Mouse (Mus musculus) 3T3-L1 (cell line): ENCODE results near the gene Tmem161a.
A peak's percentile ranks its signal among the peaks of the same experiment; 100 is the strongest.

Experiments used
- DNase-seq: peaks from one replicate; pipeline ENCODE4 v3.0.0-alpha.2; 2015; ENCODE audit warnings: low read depth, low spot score

Tmem161a gene

DNA sequence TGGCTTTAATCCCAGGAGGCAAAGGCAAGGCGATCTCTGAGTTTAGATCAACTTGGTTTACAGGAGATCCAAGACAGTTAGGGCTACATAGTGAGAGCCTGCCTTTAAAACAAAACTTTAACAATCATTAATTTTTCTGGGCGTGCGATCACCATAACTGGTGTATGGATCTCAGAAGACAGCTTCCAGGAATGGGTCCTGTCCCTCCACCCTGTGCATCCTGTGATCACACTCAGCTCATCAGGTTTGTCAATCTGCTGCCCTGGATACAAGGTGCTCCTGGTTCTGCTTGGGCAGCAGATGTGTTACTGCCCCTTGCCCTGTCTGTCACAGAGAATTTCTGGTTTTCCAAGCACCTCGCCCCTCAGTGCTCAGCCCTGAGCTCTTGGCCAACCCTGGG is 12.9 kb upstream of the Tmem161a start:
- DNase-seq: no peak

DNA sequence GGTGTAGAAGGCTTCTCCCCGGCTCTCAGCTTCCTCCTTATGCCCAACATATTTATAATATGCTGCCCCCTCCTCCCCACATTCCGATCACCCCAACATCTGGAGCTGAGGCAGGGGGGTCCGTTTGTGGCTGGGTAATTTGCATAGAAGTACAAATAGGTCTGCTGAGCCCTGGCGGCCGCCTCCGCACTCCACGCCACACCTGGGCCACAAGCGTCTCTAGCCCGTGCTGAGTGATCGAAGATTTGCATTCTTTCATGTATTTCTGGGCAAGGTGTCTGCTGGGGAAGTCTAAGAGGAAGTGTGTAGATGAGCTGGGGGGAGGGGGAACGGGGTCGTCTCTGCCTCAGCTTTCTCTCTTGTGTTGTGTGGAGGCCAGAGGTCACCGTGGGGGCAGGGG is 12.1 kb upstream of the Tmem161a start:
- DNase-seq: no peak

DNA sequence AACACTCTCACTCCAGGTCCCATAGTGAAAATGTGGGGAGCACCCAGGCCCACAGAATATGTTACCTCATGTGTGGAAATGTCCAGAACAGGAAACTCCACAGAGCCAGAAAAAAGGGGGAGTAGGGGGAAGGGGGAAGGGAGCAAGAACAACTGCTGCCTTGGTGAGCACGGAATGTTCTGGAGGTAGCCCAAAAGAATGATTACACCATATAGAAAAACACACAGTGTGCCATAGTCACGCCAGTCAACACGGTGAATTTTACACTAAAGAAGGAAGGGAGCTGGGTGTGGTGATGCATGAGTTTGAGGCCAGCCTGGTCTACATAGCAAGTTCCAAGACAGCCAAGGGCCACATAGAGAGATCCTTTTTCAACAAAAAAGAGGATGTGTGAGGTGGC is 8.8 kb upstream of the Tmem161a start:
- DNase-seq: no peak

DNA sequence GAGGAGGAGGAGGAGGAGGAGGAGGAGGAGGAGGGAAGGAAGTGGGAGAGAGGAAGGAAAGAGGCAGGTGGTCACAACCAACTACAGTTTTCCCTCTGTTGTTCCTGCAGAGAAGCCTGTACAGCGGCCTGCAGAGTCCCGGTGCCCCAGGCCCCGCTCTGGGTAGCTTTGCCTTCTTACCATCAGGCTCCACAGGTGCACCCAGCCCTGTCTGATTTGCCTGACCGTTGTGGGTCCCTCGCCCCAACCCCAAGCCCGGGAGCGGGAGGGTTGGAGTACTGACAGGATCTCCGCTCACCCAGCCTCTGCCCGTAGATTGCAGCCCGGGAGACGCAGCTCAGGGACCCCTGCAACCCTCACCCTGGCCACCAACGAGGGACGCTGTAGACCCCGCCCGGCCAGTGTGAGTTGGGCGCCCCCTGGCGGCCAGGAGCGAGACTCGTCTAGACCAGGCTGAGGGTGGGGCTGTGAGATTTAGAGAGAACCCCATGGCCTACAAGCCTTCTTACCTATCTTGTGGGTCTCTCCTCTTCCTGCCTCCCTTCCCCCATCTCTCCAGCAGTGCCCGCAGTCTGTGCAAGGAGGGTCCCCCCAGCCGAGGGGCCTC is 5.5 kb upstream of the Tmem161a start:
- DNase-seq: peak; percentile 68

DNA sequence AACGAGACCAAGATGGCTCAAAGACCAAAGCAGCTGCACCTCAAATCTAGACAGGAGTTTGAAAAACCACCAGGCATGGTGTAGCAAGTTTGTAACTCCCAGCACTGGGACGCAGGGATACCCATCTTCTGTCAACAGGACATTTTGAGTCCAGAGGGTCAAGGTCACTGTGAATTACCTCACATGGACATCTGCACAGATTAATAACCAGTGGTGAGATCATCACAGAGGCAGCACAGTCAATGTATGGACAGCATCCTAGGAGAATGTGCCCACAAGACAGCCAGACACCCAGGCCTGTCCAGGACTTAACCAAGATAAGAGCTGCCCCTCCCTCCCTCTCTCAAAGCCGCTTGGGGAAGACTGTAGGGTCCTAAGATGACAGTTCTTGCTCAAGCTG is 2.0 kb upstream of the Tmem161a start:
- DNase-seq: no peak

DNA sequence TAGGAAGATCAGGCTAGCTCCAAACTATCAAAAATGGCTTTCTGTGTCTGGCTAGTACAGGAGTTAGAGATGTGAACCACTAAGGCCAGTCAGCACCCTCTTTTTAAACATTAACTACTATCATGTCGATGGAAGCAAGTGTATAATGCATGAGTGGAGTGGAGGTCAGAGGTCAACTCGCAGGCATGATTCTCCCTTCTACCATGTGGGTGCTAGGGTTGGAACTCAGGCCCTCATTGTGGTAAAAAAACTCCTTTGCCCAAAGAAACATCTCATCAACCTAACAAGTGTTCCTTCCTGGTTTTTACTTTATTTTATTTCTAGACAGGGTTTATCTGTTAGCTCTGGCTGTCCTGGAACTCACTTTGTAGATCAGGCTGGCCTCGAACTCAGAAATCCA is 1.4 kb upstream of the Tmem161a start:
- DNase-seq: no peak

DNA sequence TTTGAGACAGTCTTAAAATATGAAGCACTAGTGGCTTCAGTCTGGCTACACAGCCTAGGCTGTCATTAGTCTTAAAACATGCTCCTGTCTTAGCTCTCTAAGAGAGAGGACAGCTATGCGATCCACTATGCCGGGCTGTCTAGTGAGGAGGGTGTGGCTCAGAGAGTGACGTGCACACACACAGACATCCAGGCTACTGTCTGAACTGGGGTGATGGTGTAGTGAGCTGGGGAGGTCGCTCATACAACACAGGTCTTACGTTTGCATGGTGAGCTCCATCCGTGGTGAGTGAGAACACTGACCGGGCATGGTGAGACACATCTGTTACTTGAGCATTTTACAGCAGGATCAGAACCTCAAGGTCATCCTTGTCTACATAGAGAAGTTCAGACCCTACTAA is 916 bp upstream of the Tmem161a start:
- DNase-seq: no peak

DNA sequence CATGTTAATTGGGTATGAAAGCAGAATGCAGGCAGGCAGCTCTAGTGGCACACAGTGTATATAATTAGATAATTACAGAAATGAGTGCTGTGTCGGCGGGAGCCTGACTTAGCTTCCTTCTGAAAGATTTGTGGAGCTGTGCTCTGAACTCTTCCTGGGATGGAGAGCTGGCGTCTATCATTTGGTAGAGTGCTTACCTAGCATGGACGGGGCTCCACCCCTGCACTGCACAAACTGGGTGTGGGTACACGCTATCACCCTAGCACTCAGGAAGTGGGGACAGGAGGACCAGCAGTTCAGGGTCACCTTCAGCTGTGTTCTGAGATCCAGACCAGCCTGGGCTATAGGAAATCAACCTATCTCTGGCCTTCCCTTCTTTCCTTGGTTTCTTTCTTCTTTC is 1.2 kb downstream of the Tmem161a start:
- DNase-seq: no peak

DNA sequence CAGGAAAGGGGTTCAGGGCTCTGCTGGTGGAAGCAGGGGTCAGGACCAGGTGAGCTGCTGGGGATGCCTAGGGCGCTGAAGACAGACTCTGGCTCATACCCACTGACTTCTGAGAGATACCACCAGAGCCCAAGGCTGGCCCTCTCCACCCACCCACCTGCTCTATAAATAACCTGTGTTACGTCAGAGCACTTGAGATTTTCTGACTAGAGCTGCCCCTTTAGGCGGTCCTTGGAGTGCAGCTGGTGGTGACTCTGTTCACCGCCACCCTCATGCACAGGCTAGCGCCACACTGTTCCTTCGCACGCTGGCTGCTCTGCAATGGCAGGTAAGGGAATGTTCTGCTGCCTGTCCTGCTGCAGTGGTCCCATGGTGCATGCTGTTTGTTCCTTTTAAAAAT is 1.9 kb downstream of the Tmem161a start:
- DNase-seq: no peak

DNA sequence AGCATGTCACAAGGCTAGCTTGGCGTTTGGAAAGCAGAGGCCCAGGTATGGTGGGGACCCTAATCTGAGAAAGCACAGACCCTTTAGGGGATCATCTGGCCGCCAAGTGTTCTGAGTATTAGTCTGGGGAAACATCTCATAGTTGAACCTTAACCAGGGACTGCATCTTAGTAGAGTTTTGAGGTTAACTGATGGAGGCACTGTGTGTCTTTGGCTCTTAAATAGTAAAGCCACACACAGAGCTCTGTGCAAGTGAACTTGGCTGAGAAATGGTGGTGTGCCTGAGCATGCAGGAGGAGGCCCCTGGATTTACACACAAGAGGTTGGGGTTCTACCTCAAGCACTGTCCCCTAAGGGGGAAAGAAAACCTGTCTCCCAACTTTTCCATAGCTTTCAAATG is 6.1 kb downstream of the Tmem161a start:
- DNase-seq: no peak

DNA sequence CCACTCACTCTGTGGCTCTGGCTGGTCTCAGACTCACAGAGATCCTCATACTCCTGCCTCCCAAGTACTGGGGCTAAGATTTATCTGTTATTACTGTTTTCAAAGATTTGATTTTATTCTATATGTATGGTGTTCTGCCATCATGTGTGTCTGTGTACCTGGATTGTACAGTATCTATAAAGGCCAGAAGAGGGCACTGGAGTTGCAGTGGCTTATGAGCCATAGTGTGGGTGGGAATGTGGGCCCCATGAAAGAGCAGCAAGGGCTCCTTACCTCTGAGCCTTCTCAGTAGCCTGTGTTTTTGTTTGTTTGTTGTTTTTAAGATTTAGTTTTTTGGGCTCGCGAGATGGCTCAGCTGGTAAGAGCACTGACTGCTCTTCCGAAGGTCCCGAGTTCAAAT is 6.9 kb downstream of the Tmem161a start:
- peak; percentile 61 for DNase-seq

DNA sequence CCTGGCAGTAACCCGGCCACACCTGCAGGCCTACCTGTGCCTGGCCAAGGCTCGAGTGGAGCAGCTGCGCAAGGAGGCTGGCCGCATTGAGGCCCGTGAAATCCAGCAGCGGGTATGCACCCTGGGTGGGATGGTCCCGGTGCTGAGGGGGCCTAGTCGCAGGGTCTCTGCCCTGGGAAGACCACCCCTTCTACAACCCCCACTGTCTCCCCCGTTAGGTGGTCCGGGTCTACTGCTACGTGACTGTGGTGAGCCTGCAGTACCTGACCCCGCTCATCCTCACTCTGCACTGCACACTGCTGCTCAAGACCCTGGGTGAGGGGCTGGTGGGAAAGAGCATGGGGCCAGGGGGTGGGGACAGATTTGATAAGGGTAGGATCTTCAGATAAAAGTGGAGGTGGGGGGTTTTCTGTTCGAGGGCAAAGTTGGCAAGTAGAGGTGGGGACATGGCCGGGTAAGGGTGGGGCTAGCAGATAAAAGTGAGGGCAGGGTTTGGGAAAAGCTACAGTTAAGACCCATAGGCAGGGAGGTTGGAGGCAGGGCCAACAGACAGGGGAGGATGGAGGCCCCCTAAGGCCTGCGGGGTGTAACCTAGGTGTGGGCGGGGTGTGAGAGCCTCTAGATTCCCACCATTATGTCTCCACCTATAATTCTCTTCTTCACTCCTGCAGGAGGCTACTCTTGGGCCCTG is 9.2 kb downstream of the Tmem161a start:
- DNase-seq: no peak

DNA sequence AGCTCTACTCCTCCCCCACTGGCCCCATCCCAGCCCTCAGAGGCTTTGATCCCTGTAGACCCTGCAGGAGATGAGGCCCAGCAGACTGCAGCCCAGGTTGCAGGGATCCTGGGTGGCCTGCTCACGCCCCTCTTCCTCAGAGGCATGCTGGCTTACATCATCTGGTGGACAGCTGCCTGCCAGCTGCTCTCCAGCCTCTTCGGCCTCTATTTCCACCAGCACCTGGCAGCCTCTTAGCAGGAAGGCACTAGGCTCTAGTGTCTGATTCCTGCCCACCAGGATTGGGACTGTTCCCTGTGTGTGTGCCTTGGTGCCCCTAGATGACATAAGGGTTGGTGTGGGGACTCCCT is 9.7 kb downstream of the Tmem161a start:
- no peak for DNase-seq

DNA sequence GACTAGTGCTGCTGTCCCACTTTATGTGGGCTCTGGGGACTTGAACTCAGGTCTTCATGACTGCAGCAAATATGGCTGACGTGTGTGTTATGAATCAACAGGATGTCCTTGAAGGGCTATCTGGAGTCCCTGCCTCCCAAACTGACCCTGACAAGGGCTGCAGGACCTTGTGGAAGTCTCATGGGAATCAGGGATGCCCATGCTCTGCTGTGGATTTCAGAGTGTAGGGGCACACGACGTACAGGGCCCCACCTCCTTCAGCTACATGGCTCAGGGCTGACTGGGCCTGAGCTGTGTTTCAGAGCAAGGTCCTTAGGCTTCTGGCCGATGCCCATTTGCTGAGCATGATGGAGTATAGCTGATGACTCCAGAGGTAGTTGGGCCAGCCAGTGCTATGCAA is 11.0 kb downstream of the Tmem161a start:
- no peak for DNase-seq

DNA sequence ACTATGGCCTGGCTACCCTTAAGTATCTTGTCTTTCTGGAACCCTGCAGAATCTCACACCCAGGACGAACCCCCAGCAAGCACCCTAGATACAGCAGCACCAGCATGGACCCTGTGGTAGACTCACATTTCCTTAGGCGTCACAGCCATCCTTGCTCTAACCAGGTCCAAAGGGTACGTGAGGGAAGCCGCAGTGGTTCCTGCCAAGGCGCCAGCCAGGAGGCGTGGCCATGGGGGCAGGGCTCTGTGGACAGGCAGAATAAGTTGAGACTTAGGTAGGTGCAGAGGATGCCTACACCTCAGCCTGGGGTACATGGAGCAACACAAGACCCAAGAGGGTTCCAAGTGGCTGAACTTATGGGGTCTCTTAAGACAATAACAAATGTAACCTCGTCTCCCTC is 16.6 kb downstream of the Tmem161a start:
- no peak for DNase-seq

DNA sequence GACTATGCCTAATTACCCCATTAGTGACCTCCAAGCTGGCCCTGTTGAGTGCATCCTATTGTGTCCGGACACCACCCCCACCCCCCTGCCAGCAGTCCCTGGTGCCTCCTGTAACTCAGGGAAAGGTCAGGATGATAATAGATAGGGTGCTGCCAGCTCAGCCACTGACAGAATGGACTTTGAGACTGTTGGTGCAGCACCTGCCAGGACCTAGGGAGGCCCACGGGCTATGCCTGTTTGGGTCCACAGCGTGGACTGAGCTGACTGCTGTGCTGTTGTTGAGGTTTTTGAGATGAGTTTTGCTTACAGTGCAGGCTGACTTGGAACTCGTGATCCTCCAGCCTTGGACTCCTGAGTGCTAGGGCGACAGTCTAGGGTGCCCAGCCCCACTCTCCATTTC is 21.1 kb downstream of the Tmem161a start:
- DNase-seq: no peak

DNA sequence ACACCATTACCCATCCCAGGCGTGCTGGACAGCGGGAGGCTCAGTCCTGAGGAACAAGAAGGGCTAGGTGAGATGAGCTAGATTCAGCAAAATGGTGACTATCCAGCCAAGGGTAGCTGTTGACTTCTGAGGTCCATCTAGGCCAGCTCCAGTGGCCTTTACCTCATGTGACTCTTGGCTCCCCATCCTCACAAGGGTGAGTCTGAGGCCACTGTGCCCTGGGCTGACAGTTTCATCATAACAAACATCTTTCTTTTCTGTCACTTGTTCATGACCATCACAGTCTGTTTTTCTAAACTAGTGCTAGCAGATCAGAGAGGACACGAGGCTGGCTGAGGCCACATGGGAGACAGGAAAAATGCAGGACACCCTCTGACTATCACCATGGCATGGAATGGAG is 22.0 kb downstream of the Tmem161a start:
- no peak for DNase-seq

DNA sequence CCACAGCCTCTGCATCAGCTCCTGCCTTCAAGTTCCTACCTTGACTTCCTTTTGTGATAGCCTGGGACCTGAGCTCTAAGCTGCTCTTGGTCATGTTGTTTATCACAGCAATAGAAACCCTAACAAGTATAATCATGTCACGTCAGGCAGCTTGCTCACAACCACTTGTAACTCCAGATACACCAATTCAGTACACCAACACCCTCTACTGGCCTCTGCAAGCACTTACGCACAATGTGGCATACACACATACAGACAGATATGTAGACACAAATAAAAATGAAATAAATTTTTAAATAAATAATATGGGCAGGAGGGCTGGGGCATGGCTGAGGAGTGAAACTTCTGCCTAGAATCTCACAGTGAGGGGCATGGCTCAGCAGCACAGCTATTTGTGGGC is 23.6 kb downstream of the Tmem161a start:
- no peak for DNase-seq

DNA sequence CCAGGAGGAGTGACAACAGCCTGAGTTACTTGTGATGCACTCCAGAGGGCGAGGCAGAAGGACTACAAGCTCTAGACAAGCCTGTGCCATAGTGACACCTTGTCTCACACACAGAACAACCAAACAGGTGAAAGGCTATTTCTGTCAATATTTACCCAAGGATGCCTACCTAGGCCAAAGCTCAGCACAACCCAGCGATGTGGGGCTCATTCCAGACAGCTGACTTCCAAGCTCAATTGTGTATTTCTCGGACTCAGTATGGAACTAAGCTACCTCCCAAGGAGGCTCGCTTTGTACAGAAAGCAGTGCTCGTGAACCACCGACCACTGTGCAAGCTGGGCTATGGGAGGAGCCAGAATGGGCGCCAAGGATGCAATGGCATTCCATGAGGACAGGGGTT is 25.4 kb downstream of the Tmem161a start:
- no peak for DNase-seq

DNA sequence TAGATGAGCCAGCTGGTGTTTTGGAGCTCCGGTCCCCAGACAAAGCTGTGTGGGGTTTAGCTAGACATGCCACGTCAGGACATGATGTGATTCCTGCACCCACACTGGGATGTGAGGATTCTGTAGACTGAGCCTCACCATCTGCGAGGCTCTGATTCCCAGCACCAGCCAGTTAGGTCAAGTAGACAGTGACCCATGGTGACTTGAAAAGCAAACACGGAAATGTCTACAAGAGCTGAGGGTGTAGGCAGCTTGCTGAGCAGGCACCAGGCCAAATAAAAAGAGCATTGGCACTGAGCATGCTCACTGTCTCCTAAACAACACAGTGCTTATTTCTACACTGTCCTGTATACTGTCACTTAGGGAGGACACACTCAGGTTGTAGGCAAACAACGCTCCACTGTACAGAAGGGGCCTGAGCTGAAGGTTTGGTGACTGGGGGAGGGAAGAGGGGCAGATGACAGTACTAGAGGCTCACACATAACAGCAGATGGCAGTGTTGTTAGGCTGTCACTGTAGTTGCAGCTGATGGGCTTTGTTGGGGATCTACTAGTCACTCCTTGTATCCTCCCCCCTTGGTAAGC is 28.0 kb downstream of the Tmem161a start:
- DNase-seq: peak; percentile 44

DNA sequence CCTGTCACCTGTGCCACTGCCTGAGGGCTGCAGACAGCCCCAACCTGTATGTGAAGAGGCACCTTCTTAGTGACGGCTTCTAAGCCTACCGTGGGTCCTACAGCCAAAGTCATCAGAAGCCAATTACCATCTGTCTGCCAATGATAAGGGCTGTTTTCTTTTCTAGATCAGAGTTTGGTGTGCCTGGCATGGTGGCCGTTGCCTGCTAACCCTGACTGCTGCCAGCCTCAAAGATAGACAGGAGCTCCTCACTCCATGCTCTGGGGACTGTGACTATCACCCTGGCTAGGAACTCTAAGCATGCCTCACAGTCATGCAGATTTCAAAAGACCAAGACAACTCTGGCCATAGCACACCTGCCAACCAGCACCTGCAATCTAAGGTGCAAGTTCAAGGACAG is 29.3 kb downstream of the Tmem161a start:
- DNase-seq: no peak

DNA sequence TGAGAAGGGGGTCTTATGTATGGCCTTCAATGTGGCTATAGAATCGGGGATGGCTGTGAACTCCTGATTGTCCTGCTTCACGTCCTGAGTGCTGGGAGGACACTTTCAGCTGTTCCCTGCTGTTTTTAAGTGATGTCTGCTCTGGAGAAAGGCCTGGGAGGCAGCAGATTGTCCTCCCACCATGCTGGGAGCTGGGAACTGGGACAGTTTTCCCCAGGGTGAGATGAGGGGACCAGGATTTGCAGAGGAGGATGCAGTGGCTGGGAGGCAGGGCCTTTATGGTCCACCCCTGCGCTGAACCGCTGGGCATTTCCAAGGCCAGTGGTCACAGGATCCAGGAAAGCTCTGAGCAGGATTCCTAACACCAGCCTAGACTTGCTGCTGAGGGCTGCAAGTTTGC is 30.9 kb downstream of the Tmem161a start:
- DNase-seq: no peak

DNA sequence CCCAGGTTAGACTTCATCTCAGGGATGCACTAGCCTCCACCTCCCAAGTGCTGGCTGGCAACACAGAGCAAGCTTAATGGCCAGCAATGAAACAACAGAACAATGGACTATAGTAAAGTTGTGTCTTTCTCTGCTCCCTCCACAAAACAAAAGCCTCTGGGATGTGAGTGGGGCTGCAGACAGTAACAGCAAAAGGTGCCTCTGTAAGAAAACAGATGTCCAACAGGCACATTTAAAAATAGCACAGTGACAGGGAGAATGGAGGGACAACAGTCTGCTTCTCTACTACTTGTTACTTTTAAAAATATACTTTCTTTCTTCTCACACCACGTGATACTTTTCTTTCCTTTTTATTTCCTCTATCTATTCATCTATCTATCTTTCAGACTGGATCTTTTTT is 32.6 kb downstream of the Tmem161a start:
- no peak for DNase-seq

DNA sequence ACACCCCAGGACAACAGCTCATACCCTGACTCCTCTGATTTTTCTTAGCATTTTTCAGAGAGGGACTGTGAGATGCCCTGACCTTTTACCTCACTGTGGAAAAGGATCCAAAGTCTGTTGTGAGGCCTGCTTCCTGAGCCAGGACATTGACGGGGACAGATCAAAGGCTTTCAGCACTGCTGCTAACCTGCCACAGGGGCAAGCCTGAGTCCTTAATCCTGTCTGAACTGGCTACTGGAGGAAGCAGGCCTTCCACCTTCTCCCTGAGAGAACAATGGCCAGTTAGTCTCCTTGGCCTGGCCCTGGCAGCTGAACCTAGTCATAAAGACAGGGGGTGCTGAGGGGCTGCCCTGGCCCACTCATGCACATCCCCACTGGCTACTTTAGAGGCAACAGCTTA is 36.0 kb downstream of the Tmem161a start:
- no peak for DNase-seq
